Mouse (Mus musculus) forebrain, embryonic 13.5 days (tissue): Measurements from ENCODE around the gene Kif5a. TPM values are rescaled to one million over a fixed set of nuclear protein-coding genes. Genes with fewer than 3 reads are reported as not detected.

Experiments
- ATAC-seq: fragments of 200-750 bp; cut with Nextera tagmentation; 2 replicates; pipeline ENCODE4 v1.8.0; 2017
- H3K27ac ChIP-seq: fragments of 300-500 bp; sonication (generic); 2 replicates; pipeline ENCODE4 v1.5.1; 2015; ENCODE audit warnings: inconsistent platforms, mild to moderate bottlenecking, moderate library complexity
- H3K27me3 ChIP-seq: fragments of 300-500 bp; sonication (generic); 2 replicates; pipeline ENCODE4 v1.6.1; 2015; ENCODE audit warnings: mild to moderate bottlenecking, inconsistent platforms
- H3K36me3 ChIP-seq: fragments of 300-500 bp; sonication (generic); 2 replicates; pipeline ENCODE4 v1.6.1; 2015; ENCODE audit warnings: mild to moderate bottlenecking, inconsistent platforms; ENCODE audit not compliant: poor library complexity, severe bottlenecking
- H3K4me1 ChIP-seq: fragments of 300-500 bp; sonication (generic); 2 replicates; pipeline ENCODE4 v1.6.1; 2015; ENCODE audit warnings: inconsistent platforms
- H3K4me2 ChIP-seq: fragments of 300-500 bp; sonication (generic); 2 replicates; pipeline ENCODE4 v1.6.1; 2015; ENCODE audit warnings: inconsistent platforms, mild to moderate bottlenecking, moderate library complexity
- H3K4me3 ChIP-seq: fragments of 300-500 bp; sonication (generic); 2 replicates; pipeline ENCODE4 v1.5.1; 2015; ENCODE audit warnings: mild to moderate bottlenecking, inconsistent platforms
- H3K9ac ChIP-seq: fragments of 300-500 bp; sonication (generic); 2 replicates; pipeline ENCODE4 v1.6.1; 2015; ENCODE audit warnings: mild to moderate bottlenecking, inconsistent platforms
- H3K9me3 ChIP-seq: fragments of 300-500 bp; sonication (generic); replicated peaks from 2 replicates; pipeline ENCODE4 v1.6.1; 2016; ENCODE audit warnings: inconsistent platforms
- WGBS: fragments of 180-500 bp; shearing (Covaris S2); methylation state at CpG from one replicate; pipeline ENCODE4 v1.1.7; 2015; 5-methylcytosine and 5-hydroxymethylcytosine counted together
- polyA plus RNA-seq: library from polyadenylated mRNA; unstranded; fragments of >200 nt; fragmentation: Nextera tagmentation; extraction: Ambion mirVana; gene quantifications from 2 replicates; pipeline ENCODE4 v1.2.1, GENCODE M21; 2015

The Kif5a gene
- polyA plus RNA-seq, 1 experiment from 2014 or later = 45.4 TPM

- Histone ChIP-seq H3K36me3 (peaks cover 8% of the 10 kb centered on the region; the same call in 1 of the 2 replicates), H3K4me1 (peaks cover 48% of the 10 kb centered on the region), H3K4me2 (no peak overlapping the region), H3K27me3 (peaks cover 23% of the 10 kb centered on the region), H3K9me3 (no peaks in the 10 kb centered on the region), H3K9ac (no peak overlapping the region), H3K27ac (no peak overlapping the region), H3K4me3 (no peak overlapping the region)
- no peak for ATAC-seq
- 71% methylated on average over 9 of the region's 9 CpGs for WGBS
These were observed 78.0 kb downstream of the Kif5a start for GRCm38 (mm10) chr10:127185101-127185500.

GRCm38 (mm10) chr10:127183759-127184158, 79.4 kb downstream of the Kif5a start:
- peak overlapping the region; percentile 13; the same call in 1 of the 2 replicates for H3K4me3 ChIP-seq
- H3K27me3 ChIP-seq = peaks cover 37% of the 10 kb centered on the region
- H3K4me2 ChIP-seq = peak overlapping the region; percentile 40
- no peaks in the 10 kb centered on the region for H3K9me3 ChIP-seq
- WGBS = 14% methylated on average over 20 of the region's 20 CpGs
- ATAC-seq = no peak
- peaks cover 8% of the 10 kb centered on the region; the same call in 1 of the 2 replicates for H3K36me3 ChIP-seq
- H3K27ac ChIP-seq = no peak overlapping the region
- H3K4me1 ChIP-seq = peaks cover 39% of the 10 kb centered on the region
- H3K9ac ChIP-seq = peak overlapping the region; percentile 40

- peaks cover 47% of the 10 kb centered on the region for H3K27me3 ChIP-seq
- no peak for ATAC-seq
- 85% methylated on average over 4 of the region's 4 CpGs for WGBS
- H3K9ac ChIP-seq = no peak overlapping the region
- H3K9me3 ChIP-seq = no peaks in the 10 kb centered on the region
- peaks cover 43% of the 10 kb centered on the region for H3K4me1 ChIP-seq
- H3K4me3 ChIP-seq = no peak overlapping the region
- H3K4me2 ChIP-seq = no peak overlapping the region
- H3K27ac ChIP-seq = no peak overlapping the region
- H3K36me3 ChIP-seq = peaks cover 8% of the 10 kb centered on the region; the same call in 1 of the 2 replicates
These were observed 80.5 kb downstream of the Kif5a start for GRCm38 (mm10) chr10:127182624-127183023.

GRCm38 (mm10) chr10:127181566-127181965, 81.6 kb downstream of the Kif5a start:
- no peak for ATAC-seq
- peaks cover 58% of the 10 kb centered on the region for H3K27me3 ChIP-seq

GRCm38 (mm10) chr10:127180695-127181047, 82.5 kb downstream of the Kif5a start:
- 16% methylated on average over 3 of the region's 3 CpGs for WGBS
- Histone ChIP-seq H3K27me3 (peaks cover 67% of the 10 kb centered on the region), H3K4me3 (no peak overlapping the region), H3K4me1 (peaks cover 40% of the 10 kb centered on the region), H3K27ac (no peak overlapping the region), H3K4me2 (peak overlapping the region; percentile 47; the same call in 1 of the 2 replicates), H3K9me3 (no peaks in the 10 kb centered on the region), H3K9ac (no peak overlapping the region), H3K36me3 (0 out of 2 replicates have a peak, but pooled peaks cover 4% of the 10 kb centered on the region)
- ATAC-seq = no peak

More at GRCm38 (mm10) chr10:127181566-127181965, 81.6 kb downstream of the Kif5a start:
- Histone ChIP-seq H3K9ac (no peak overlapping the region), H3K4me2 (no peak overlapping the region), H3K9me3 (no peaks in the 10 kb centered on the region), H3K4me1 (peaks cover 40% of the 10 kb centered on the region), H3K27ac (no peak overlapping the region), H3K4me3 (no peak overlapping the region), H3K36me3 (peaks cover 5% of the 10 kb centered on the region; the same call in 1 of the 2 replicates)
- WGBS = 73% methylated on average over 6 of the region's 6 CpGs

GRCm38 (mm10) chr10:127179871-127180694, 83.1 kb downstream of the Kif5a start, which contains the start of gene Slc26a10:
Gene Slc26a10 (minus strand): TSS chr10:127180645.
- Histone ChIP-seq H3K4me1 (peaks cover 40% of the 10 kb centered on the region), H3K4me3 (peak within 1 kb of the TSS; percentile 17), H3K4me2 (peak within 1 kb of the TSS; percentile 47), H3K9ac (peak within 1 kb of the TSS; percentile 6; the same call in 1 of the 2 replicates), H3K36me3 (0 out of 2 replicates have a peak, but pooled peaks cover 4% of the 10 kb centered on the region), H3K27ac (no peak within 1 kb of the TSS), H3K27me3 (peaks cover 67% of the 10 kb centered on the region), H3K9me3 (no peaks in the 10 kb centered on the region)
- WGBS = 3% methylated on average over 34 of the region's 34 CpGs
- ATAC-seq = peak; percentile 41

- Histone ChIP-seq H3K27me3 (peaks cover 80% of the 10 kb centered on the region), H3K9me3 (no peaks in the 10 kb centered on the region), H3K36me3 (0 out of 2 replicates have a peak, but pooled peaks cover 1% of the 10 kb centered on the region), H3K4me3 (peak overlapping the region; percentile 27), H3K27ac (no peak overlapping the region), H3K4me2 (peak overlapping the region; percentile 54), H3K9ac (peak overlapping the region; percentile 9; the same call in 1 of the 2 replicates), H3K4me1 (peaks cover 27% of the 10 kb centered on the region)
- no peak for ATAC-seq
- 4% methylated on average over 41 of the region's 41 CpGs for WGBS
These were observed 84.7 kb downstream of the Kif5a start for GRCm38 (mm10) chr10:127178286-127179027.

GRCm38 (mm10) chr10:127177719-127178118, 85.4 kb downstream of the Kif5a start:
- H3K27ac ChIP-seq = no peak overlapping the region
- WGBS = 1% methylated on average over 23 of the region's 23 CpGs
- peaks cover 27% of the 10 kb centered on the region for H3K4me1 ChIP-seq
- H3K36me3 ChIP-seq = no peaks in the 10 kb centered on the region
- peak; percentile 39 for ATAC-seq
- peak overlapping the region; percentile 27 for H3K4me3 ChIP-seq
- peaks cover 86% of the 10 kb centered on the region for H3K27me3 ChIP-seq
- peak overlapping the region; percentile 54 for H3K4me2 ChIP-seq
- H3K9me3 ChIP-seq = no peaks in the 10 kb centered on the region
- H3K9ac ChIP-seq = no peak overlapping the region

GRCm38 (mm10) chr10:127177235-127177634, 85.9 kb downstream of the Kif5a start:
- Histone ChIP-seq H3K9me3 (no peaks in the 10 kb centered on the region), H3K36me3 (no peaks in the 10 kb centered on the region), H3K4me3 (peak overlapping the region; percentile 27; the same call in 1 of the 2 replicates), H3K4me1 (peaks cover 27% of the 10 kb centered on the region), H3K27ac (no peak overlapping the region), H3K9ac (no peak overlapping the region), H3K27me3 (peaks cover 85% of the 10 kb centered on the region), H3K4me2 (peak overlapping the region; percentile 54)
- 18% methylated on average over 9 of the region's 9 CpGs for WGBS
- ATAC-seq = no peak

GRCm38 (mm10) chr10:127176756-127177155, 86.4 kb downstream of the Kif5a start:
- H3K27ac ChIP-seq = no peak overlapping the region
- WGBS = 12% methylated on average over 7 of the region's 7 CpGs
- H3K4me2 ChIP-seq = peak overlapping the region; percentile 16; the same call in 1 of the 2 replicates

GRCm38 (mm10) chr10:127176228-127176627, 86.9 kb downstream of the Kif5a start:
- H3K36me3 ChIP-seq = peaks cover 4% of the 10 kb centered on the region; the same call in 1 of the 2 replicates
- H3K27me3 ChIP-seq = peaks cover 88% of the 10 kb centered on the region
- H3K4me2 ChIP-seq = no peak overlapping the region
- ATAC-seq = no peak
- no peak overlapping the region for H3K4me3 ChIP-seq
- 33% methylated on average over 3 of the region's 3 CpGs for WGBS
- H3K4me1 ChIP-seq = peaks cover 27% of the 10 kb centered on the region
- no peak overlapping the region for H3K27ac ChIP-seq
- no peaks in the 10 kb centered on the region for H3K9me3 ChIP-seq
- H3K9ac ChIP-seq = no peak overlapping the region

More at GRCm38 (mm10) chr10:127176756-127177155, 86.4 kb downstream of the Kif5a start:
- no peaks in the 10 kb centered on the region for H3K9me3 ChIP-seq
- no peak for ATAC-seq
- H3K4me1 ChIP-seq = peaks cover 27% of the 10 kb centered on the region
- H3K4me3 ChIP-seq = no peak overlapping the region
- no peak overlapping the region for H3K9ac ChIP-seq
- peaks cover 3% of the 10 kb centered on the region; the same call in 1 of the 2 replicates for H3K36me3 ChIP-seq
- peaks cover 88% of the 10 kb centered on the region for H3K27me3 ChIP-seq
